Mouse (Mus musculus) Patski (cell line): ENCODE results near the gene Clpsl2. TPM values are rescaled to one million over a fixed set of nuclear protein-coding genes. Genes with fewer than 3 reads are reported as not detected.

Experiments
- ATAC-seq: fragments of 100-300 bp; one replicate; pipeline ENCODE4 v1.8.0; 2021
- CTCF ChIA-PET: fragments of 350-600 bp; sonication (Branson Sonifier 250); formaldehyde crosslinking; loops from one replicate; lab custom pipeline; 2022; ENCODE audit warnings: inconsistent platforms; lab: Charles Lee
- POLR2A ChIA-PET: fragments of 350-600 bp; sonication (Branson Sonifier 250); formaldehyde crosslinking; loops from one replicate; lab custom pipeline; 2022; ENCODE audit warnings: antibody characterized with exemption, inconsistent platforms; lab: Charles Lee
- DNase-seq: peaks from one replicate; pipeline ENCODE4 v3.0.0-alpha.2; 2011; ENCODE audit warnings: low read depth, low spot score
- H3K27me3 ChIP-seq: fragments of 371-371 bp; one replicate; pipeline ENCODE4 v1.5.1; 2021
- CTCF ChIP-seq: fragments of 100-300 bp; IDR thresholded peaks from one replicate; pipeline ENCODE4 v1.5.1; 2021
- in situ Hi-C: fragments of 300-500 bp; cut with MboI; formaldehyde crosslinking; loops from 3 replicates; pipeline ENCODE4 v1.11.1; 2018; ENCODE audit warnings: low pct_unique_long_range_greater_than_20kb, mixed read lengths
- polyA plus RNA-seq: library from polyadenylated mRNA; unstranded; gene quantifications from one replicate; pipeline ENCODE4 v1.2.3, GENCODE M21; 2021

The Clpsl2 gene
- polyA plus RNA-seq = not detected

DNA sequence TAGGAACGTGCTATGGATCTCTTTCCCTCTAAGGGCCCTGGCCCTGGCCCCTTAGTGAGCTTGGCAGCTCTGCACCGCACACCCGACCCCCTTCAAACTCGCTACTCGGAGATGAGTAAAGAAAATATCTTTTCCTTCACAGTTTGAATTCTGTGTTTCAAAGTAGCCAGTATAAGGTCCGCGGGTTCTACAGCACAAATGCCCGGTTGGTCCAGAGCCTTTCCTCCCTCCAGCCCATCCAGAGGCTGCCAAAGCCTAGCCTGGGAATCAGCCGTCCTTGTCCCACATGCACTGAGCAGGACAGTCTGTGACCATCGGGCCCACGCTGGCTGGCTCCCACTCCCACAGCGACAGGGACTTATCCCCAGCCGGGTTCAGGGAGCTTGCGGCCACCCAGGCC lies at the start of gene Clpsl2:
Clpsl2 (plus strand) TSS at position 301 of the 400 bp plus-strand sequence.
- CTCF ChIA-PET = interaction anchor here (0.8 kb wide), 1 partner anchor 136 kb away, joined by 3 read pairs; no protein-coding TSS in a partner anchor
- in situ Hi-C loops = loop anchor here (25.0 kb wide), 1 partner anchor 337 kb away; the partner anchor contains the start of gene Def6
- DNase-seq (no peak), ATAC-seq (no peak)
- TF ChIP-seq CTCF = no peak
- POLR2A ChIA-PET = no interaction called here
- peaks cover 7% of the 10 kb centered on the region for H3K27me3 ChIP-seq

DNA sequence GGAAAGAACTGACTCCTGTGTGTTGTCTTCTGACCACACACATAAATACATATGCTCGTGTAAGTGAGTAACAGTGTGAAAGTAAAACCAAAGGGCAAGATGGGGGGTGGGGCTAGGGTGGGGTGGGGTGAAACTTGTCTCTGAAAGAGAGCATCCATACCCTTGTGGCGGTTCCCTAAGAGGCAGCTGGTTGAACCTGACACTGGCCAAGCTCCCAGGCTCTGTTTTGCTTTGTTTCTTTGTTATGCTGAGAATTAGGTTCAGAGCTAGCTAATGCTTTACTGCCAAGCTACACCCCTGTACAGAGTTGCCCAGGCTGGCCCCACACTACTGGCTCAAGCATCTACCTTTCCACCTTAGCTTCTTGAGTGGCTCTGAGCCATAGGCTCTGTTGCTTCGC lies 48.7 kb upstream of the Clpsl2 start:
- CTCF ChIA-PET = interaction anchor here (0.7 kb wide), 1 partner anchor 27 kb away, joined by 3 read pairs; no protein-coding TSS in a partner anchor
- no peak for TF ChIP-seq CTCF
- POLR2A ChIA-PET = no interaction called here
- no peak for ATAC-seq
- H3K27me3 ChIP-seq = no peaks in the 10 kb centered on the region
- DNase-seq = no peak
- in situ Hi-C loops = no loop called here

DNA sequence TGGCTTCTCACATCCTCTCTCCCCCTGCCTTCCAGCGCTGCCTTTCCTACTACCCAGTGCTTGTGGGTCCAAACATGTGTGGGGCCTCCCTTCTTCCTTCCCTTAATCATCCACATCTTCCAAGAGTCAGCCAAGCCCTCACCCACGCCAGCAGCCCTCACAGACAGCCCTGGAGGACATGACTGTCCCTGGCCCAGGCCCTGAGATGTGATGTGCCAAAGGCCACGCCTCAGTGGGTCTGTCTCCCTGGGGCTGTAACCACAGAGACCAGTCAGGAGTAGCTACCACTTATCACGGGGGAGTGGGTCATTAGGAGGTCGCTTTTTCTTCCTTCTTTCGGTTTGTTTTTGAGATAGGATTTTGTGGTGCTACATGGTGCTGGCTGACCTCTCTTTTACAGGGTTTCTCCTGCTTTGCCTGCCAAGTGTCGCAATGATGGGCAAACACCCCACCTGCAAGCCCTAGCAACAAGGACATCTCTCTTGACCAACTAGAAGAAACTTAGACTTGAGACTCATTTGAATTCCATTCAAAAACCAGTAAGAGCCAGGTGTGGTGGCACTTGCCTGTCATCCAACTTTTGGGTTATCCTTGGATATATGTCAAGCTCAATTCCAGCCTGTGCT lies 46.9 kb upstream of the Clpsl2 start:
- ChIA-PET CTCF (no interaction called here), POLR2A (no interaction called here)
- ATAC-seq = no peak
- peak; percentile 56 for DNase-seq
- TF ChIP-seq CTCF = no peak
- in situ Hi-C loops = no loop called here
- no peaks in the 10 kb centered on the region for H3K27me3 ChIP-seq

DNA sequence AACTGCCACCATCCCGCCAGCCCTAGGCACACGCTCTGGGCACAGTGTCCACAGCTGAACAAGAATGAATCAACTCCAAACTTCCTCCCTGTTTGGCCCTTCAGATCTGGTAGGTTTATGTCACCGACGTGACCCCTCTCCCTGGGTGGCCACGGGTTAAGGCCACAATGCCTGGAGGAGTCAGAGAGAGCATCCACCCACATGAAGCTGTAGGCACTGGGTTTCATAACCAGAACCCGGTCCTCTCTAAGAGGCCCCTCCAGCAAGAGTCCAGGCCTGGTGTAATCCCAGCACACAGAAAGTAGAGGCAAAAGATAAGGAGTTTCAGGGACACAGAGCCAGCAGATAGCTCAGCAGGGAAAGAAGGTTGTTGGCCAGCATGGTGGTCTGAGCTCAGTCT lies 45.0 kb upstream of the Clpsl2 start:
- no peaks in the 10 kb centered on the region for H3K27me3 ChIP-seq
- POLR2A ChIA-PET = no interaction called here
- TF ChIP-seq CTCF = no peak
- in situ Hi-C loops = no loop called here
- CTCF ChIA-PET = interaction anchor here (1.4 kb wide), 1 partner anchor 97 kb away, joined by 3 read pairs; no protein-coding TSS in a partner anchor
- ATAC-seq (no peak), DNase-seq (no peak)

DNA sequence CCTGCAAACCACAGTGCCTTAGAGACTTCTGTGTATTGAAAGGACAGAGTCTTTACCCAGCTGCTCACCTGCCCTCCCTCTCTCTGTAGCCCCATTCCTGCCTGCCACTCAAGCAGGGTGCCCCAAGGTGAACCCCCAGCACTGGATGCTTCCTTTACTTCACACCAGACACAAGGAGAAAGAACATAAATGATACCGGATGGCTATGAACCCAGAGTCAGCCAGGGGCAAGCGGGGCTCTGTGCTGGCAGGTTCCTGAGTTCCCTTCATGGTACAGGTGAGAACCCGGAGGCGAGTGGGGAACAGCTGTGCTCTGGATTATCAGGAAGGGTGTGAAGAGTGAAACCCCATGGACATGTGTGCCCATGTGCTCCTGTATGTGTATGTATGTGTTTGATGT lies 43.6 kb upstream of the Clpsl2 start:
- POLR2A ChIA-PET = no interaction called here

DNA sequence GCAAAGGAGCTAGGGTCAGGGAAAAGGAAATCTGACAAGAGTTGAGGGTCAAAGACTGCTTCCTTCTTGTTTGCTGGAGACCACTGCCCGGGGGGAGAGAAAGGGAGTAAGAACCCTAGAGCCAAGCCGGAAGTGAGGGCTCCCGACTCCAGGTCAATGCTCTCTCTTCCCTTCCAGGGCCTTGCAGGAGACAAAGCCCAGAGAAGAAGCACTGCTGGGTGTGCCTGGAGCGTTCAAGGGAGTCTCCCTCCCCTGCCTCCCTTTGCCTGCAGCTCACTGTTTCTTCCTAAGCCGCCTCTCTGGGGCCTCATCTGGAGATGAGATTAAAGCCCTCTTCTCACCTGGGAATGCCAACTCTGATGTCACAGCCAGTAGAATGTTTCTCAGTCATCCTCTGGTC lies 42.3 kb upstream of the Clpsl2 start:
- DNase-seq (no peak), ATAC-seq (no peak)
- ChIA-PET POLR2A (interaction anchor here (0.8 kb wide), 1 partner anchor 1674 kb away, joined by 3 read pairs; no protein-coding TSS in a partner anchor), CTCF (interaction anchor here (1.2 kb wide), 1 partner anchor 12 kb away, joined by 3 read pairs; no protein-coding TSS in a partner anchor)
- no peak for TF ChIP-seq CTCF
- H3K27me3 ChIP-seq = no peaks in the 10 kb centered on the region
- in situ Hi-C loops = no loop called here

More for the DNA sequence above, 43.6 kb upstream of the Clpsl2 start:
- no peak for ATAC-seq
- H3K27me3 ChIP-seq = no peaks in the 10 kb centered on the region
- in situ Hi-C loops = no loop called here
- no peak for DNase-seq
- no peak for TF ChIP-seq CTCF
- CTCF ChIA-PET = no interaction called here

DNA sequence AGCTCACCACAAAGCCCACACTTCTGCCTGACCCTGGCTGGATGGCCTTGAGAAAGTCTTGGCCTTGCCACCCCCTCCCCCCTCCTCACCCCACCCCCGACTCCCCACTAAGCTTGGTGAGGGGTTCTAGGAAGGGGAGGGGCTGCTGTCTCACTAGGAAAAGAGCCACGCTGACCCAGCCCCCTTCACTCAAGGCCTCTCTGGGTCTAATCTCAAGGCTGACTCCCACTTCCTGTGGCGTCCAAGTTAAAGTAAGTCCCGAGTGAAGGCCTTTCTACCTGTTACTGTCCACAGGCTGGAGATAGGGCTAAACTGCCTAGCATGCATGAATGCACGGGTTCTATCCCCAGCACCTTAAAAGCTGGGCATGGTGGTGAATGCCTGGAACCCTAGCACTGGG lies 41.7 kb upstream of the Clpsl2 start:
- no peak for ATAC-seq
- POLR2A ChIA-PET = no interaction called here

DNA sequence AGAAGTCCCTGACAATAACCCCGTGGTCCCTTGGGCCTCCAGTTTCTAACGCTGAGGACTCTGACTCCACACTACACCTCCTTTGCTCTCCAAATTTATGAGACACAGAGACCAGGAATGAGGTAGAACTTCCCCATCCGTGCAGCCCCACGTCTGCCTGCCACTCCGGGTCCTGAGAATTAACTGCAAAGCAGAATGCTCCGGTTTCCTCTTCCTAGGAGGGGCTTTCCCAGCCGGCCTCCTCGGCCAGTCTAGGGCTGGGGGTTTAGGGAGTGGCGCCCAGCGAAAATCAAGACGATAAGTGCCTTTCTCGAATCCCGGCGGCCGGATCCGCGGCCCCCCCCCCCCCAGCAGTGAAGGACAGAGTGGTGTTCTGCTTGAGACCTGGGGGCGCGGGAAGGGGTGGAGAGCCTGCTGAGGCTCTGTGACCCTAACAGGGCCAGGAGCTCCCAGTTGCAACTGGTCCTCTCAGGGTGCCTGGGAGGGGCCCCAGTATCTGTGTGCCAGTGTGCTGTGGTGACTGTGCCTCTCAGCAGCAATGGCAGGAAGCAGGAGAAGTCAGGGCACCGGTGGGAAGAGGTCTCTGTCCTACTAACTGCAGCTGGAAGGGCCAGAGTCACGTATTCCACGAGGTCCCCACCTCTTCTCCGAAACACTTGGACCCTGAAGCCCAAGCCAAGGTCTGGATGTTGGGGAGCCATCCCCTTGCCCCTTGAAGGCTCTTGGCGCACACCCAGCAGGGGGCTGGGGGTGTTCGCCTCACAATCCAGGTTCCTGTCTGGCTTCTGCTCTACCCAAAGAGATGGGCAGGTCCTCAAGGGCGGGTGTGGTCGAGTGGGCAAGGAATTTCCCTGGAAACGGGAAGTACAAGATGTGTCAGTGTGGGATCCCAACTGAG lies 38.5 kb upstream of the Clpsl2 start:
- H3K27me3 ChIP-seq = no peaks in the 10 kb centered on the region
- CTCF ChIA-PET = no interaction called here
- ATAC-seq (no peak), DNase-seq (no peak)
- POLR2A ChIA-PET = interaction anchor here (0.7 kb wide), 1 partner anchor 122 kb away, joined by 5 read pairs; no protein-coding TSS in a partner anchor
- no peak for TF ChIP-seq CTCF
- in situ Hi-C loops = no loop called here

More for the DNA sequence above, 41.7 kb upstream of the Clpsl2 start:
- in situ Hi-C loops = no loop called here
- TF ChIP-seq CTCF = no peak
- CTCF ChIA-PET = interaction anchor here (1.2 kb wide), 1 partner anchor 11 kb away, joined by 3 read pairs; no protein-coding TSS in a partner anchor
- H3K27me3 ChIP-seq = no peaks in the 10 kb centered on the region
- DNase-seq = no peak

DNA sequence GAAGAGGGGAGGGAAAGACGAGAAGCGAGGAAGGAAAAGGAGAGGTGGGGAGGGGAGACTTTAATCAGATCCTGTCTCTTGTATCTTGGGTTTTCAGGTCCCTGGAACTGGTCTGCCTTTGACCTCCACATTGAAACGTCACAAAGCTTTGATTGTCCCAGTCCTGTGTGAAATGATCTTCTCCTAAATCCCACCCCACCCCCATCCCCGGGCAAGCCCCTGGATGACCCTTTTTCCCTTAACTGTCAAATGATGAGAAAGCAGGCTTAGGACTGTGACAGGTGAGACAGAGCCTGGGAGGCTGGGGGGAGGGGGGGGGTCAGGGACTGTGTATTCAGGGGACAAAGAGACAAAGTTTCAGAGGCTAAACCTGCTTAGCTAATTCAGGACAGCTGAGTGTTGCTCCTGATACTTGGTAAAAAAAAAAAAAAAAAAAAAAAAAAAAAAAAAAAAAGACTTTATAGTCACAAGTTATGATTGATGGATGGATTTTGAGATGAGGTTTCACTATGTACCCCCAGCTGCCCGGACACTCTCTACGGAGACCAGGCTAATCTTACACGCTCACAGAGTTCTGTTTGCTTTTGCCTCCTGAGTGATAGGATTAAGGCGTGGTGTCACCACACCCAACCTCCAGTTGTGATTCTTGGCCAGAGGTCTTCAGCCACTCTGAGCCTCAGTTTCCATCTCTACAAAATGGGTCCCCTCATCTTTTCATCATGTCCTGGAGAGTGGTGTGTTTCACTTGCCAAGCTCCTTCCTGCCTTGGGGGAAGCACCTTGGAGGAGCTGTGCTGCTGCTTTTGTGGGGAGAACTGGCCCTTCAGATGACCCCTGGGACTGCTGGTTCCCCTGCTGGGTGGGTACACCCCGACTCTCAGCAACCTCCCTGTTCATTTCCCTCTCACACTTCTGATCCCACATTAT lies 37.3 kb upstream of the Clpsl2 start:
- no peak for DNase-seq
- no peaks in the 10 kb centered on the region for H3K27me3 ChIP-seq
- TF ChIP-seq CTCF = no peak
- ChIA-PET POLR2A (no interaction called here), CTCF (no interaction called here)
- no peak for ATAC-seq
- in situ Hi-C loops = no loop called here

DNA sequence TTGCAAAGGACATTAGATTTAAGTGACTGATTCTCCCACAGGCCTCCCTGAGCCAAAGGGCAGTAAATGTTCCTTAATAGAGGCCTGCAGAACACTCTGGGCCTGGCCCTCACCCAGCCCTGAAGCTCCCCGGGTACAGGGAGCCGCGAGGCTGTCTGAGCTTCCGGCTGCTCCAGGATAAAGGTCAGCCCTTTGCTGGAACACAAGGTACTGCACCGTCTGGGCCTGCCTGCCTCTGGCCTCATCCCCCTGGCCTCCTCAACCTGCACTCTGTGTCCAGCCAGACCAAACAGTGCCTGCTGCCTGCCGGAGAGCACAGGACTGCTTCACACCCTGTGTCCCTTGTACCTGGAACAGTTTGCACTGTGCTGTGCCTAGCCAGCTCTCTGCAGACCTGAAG lies 36.5 kb upstream of the Clpsl2 start:
- ATAC-seq (no peak), DNase-seq (no peak)
- TF ChIP-seq CTCF = no peak
- in situ Hi-C loops = no loop called here
- POLR2A ChIA-PET = no interaction called here
- CTCF ChIA-PET = no interaction called here
- no peaks in the 10 kb centered on the region for H3K27me3 ChIP-seq
